Mouse (Mus musculus) liver, embryonic 14.5 days (tissue): ENCODE results near the gene Sarnp. TPM values are rescaled to one million over a fixed set of nuclear protein-coding genes. Genes with fewer than 3 reads are reported as not detected.

Experiments
- ATAC-seq: fragments of 200-750 bp; cut with Nextera tagmentation; 2 replicates; pipeline ENCODE4 v1.8.0; 2017; ENCODE audit warnings: moderate number of reproducible peaks, mild to moderate bottlenecking, moderate library complexity; ENCODE audit not compliant: insufficient read depth
- DNase-seq, 3 experiments: peaks; one replicate each; pipeline ENCODE4 v3.0.0-alpha.2; 2012 to 2013; ENCODE audit warnings: low read depth in 3 of 3, low spot score in 3 of 3
- H3K27ac ChIP-seq: fragments of 300-500 bp; sonication (generic); 2 replicates; pipeline ENCODE4 v1.5.1; 2014; ENCODE audit warnings: moderate library complexity, mild to moderate bottlenecking, control low read depth, inconsistent platforms
- H3K27me3 ChIP-seq: fragments of 300-500 bp; sonication (generic); 2 replicates; pipeline ENCODE4 v1.6.1; 2014; ENCODE audit warnings: mild to moderate bottlenecking, low read length, moderate library complexity; ENCODE audit not compliant: control insufficient read depth, insufficient read depth
- H3K36me3 ChIP-seq: fragments of 300-500 bp; sonication (generic); replicated peaks from 2 replicates; pipeline ENCODE4 v1.6.1; 2014; ENCODE audit warnings: low read depth; ENCODE audit not compliant: control insufficient read depth, insufficient read depth
- H3K4me1 ChIP-seq, 2 experiments: fragments of 200-500 bp in 1 of 2; fragments of 300-500 bp in 1 of 2; sonication (generic) in 1 of 2; replicated peaks; 2 replicates each; pipeline ENCODE4 v1.6.1; 2012 to 2014; ENCODE audit warnings: antibody characterized with exemption in 1 of 2, inconsistent platforms in 1 of 2, low read length in 1 of 2; ENCODE audit not compliant: control insufficient read depth in 2 of 2, insufficient read depth in 2 of 2
- H3K4me2 ChIP-seq: fragments of 300-500 bp; sonication (generic); 2 replicates; pipeline ENCODE4 v1.6.1; 2014; ENCODE audit warnings: low read depth, mild to moderate bottlenecking, control low read depth, moderate library complexity
- H3K4me3 ChIP-seq, 2 experiments: fragments of 200-500 bp in 1 of 2; fragments of 300-500 bp in 1 of 2; sonication (generic) in 1 of 2; 2 replicates each; pipeline ENCODE4 v1.5.1; 2012 to 2014; ENCODE audit warnings: low read depth in 2 of 2, low read length in 2 of 2, mild to moderate bottlenecking in 2 of 2, control low read depth in 1 of 2, inconsistent platforms in 1 of 2, moderate library complexity in 1 of 2; ENCODE audit not compliant: insufficient read depth in 1 of 2
- H3K9ac ChIP-seq: fragments of 300-500 bp; sonication (generic); replicated peaks from 2 replicates; pipeline ENCODE4 v1.6.1; 2014; ENCODE audit warnings: mild to moderate bottlenecking, control low read depth, moderate library complexity
- H3K9me3 ChIP-seq: fragments of 300-500 bp; sonication (generic); 2 replicates; pipeline ENCODE4 v1.6.1; 2016; ENCODE audit warnings: low read length, mixed read lengths; ENCODE audit not compliant: control insufficient read depth
- CTCF ChIP-seq: IDR thresholded peaks from 2 replicates; pipeline ENCODE4 v1.5.1; 2016; ENCODE audit warnings: antibody characterized with exemption, low read depth, control low read depth
- EP300 ChIP-seq: IDR thresholded peaks from 2 replicates; pipeline ENCODE4 v1.6.1; 2016; ENCODE audit warnings: antibody characterized with exemption, low read depth
- WGBS: fragments of 180-500 bp; shearing (Covaris S2); extraction: QIAGEN DNeasy Blood & Tissue Kit; methylation state at CpG from one replicate; pipeline ENCODE4 v1.1.7; 2014; ENCODE audit not compliant: insufficient replicate concordance; 5-methylcytosine and 5-hydroxymethylcytosine counted together
- polyA plus RNA-seq, 2 experiments: library from polyadenylated mRNA; depleted of rRNA in 1 of 2; stranded (reverse) in 1 of 2; unstranded in 1 of 2; fragments of >200 nt; fragmentation: Nextera tagmentation in 1 of 2; extraction: Ambion mirVana in 1 of 2; gene quantifications; 2 replicates each; pipeline versions ENCODE4 v1.2.1 to v1.2.3; 2012 to 2014

Gene Sarnp
- 27.1 and 61.2 TPM in 2 replicates for polyA plus RNA-seq (2012; rRNA removed)
- 122 and 125 TPM in 2 replicates for polyA plus RNA-seq (2014; fragmentation: Nextera tagmentation; extraction: Ambion mirVana)

DNA sequence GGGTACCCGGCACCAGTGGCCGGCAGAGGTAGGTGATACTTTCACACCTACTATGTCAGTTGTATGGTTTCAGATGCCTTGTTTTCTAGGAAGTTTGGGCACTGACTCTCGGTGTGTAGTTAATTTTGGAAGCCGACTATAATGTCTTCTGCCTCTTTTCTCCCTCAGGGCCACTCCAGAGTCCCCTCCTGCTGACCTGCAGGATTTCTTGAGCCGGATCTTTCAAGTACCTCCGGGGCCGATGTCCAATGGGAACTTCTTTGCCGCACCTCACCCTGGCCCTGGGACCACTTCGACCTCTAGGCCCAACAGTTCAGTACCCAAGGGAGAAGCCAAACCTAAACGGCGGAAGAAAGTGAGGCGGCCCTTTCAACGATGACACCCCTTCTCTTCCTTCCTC, at the start of gene Sarnp:
TSS of gene Sarnp (plus strand) at position 301 of the 400 bp plus-strand sequence.
- no peak within 1 kb of the TSS for H3K4me3 ChIP-seq
- H3K9ac ChIP-seq = no peak within 1 kb of the TSS
- 80% methylated on average over 13 of the region's 13 CpGs for WGBS
- ATAC-seq = no peak
- H3K36me3 ChIP-seq = peaks cover 47% of the 10 kb centered on the region
- TF ChIP-seq CTCF (no peak), EP300 (no peak)
- H3K4me1 ChIP-seq = peaks cover 5 to 6% of the 10 kb centered on the region in 2 experiments; a peak in 3 of 4 replicates
- no peak within 1 kb of the TSS for H3K27ac ChIP-seq
- no peak within 1 kb of the TSS for H3K4me2 ChIP-seq
- no peaks in the 10 kb centered on the region for H3K27me3 ChIP-seq
- no peaks in the 10 kb centered on the region for H3K9me3 ChIP-seq
- DNase-seq = no peak

DNA sequence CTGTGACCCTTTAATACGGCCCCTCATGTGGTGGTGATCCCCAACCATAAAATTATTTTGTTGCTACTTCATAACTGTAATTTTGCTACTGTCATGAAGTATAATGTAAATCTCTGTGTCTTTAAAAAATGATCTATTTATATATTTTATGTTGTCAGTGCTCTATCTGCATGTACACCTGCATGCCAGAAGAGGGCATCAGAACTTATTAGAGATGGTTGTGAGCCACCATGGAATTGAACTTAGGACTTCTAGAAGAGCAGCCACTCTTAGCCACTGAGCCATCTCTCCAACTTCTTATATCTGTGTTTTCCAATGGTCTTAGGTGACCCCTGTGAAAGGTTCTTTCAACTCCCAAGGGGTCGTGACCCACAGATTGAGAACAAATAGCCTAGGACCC, 44.2 kb upstream of the Sarnp start:
- H3K4me2 ChIP-seq = no peak overlapping the region
- ATAC-seq (no peak), DNase-seq (no peak)
- H3K9ac ChIP-seq = no peak overlapping the region
- no peaks in the 10 kb centered on the region for H3K27me3 ChIP-seq
- no peak overlapping the region for H3K4me3 ChIP-seq
- no peaks in the 10 kb centered on the region for H3K36me3 ChIP-seq
- H3K27ac ChIP-seq = no peak overlapping the region
- WGBS = 44% methylated on average over 2 of the region's 2 CpGs
- H3K9me3 ChIP-seq = no peaks in the 10 kb centered on the region
- H3K4me1 ChIP-seq = peaks cover 3% of the 10 kb centered on the region in 2 experiments; a peak in 2 of 4 replicates
- TF ChIP-seq EP300 (no peak), CTCF (peak; percentile 42; the same call in 1 of the 2 replicates)

DNA sequence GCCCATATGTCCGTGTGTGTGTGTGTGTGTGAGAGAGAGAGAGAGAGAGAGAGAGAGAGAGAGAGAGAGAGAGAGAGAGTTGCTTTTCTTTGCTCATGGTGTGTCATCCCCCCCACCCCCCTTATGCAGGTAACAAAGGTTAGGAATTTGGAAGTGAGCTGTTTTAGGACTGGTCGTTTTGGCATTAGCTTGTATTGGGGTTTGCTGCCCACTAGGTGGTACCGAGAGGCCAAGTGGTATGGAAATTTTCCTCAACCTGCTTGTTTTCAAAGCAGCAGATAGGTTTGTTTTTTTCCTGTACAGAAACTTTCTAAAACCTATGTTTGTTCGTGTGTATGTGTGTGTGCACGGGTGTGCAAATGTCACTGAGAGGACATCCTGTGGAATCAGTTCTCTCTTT, 43.4 kb upstream of the Sarnp start:
- TF ChIP-seq EP300 (no peak), CTCF (peak; percentile 49)
- peaks cover 3 to 5% of the 10 kb centered on the region in 2 experiments; a peak in 2 of 4 replicates for H3K4me1 ChIP-seq
- no peaks in the 10 kb centered on the region for H3K36me3 ChIP-seq
- H3K4me3 ChIP-seq = no peak overlapping the region
- H3K27me3 ChIP-seq = no peaks in the 10 kb centered on the region
- ATAC-seq (no peak), DNase-seq (no peak)
- no peak overlapping the region for H3K9ac ChIP-seq
- no peak overlapping the region for H3K4me2 ChIP-seq
- 24% methylated on average over 5 of the region's 5 CpGs for WGBS
- H3K9me3 ChIP-seq = no peaks in the 10 kb centered on the region
- H3K27ac ChIP-seq = no peak overlapping the region

DNA sequence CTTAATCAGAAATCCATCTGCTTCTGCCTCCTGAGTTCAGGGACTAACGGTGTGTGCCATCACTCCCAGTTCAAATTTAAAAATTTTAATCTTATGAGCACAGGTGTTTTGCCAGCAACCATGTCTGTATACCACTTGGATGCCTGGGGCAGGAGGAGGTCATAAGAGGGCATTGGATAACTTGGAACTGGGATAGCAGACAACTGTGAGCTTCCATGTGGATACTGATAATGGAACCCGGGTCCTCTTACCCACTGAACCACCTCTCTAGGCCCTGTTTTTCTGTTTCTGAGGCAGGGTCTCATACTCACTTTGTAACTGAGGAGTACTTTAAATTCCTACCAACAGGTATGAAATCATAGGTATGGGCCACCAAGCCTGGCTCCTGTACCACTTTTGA, 38.7 kb upstream of the Sarnp start:
- H3K4me1 ChIP-seq = peaks cover 0 to 9% of the 10 kb centered on the region in 2 experiments; a peak in 2 of 4 replicates
- H3K4me3 ChIP-seq = no peak overlapping the region
- no peaks in the 10 kb centered on the region for H3K27me3 ChIP-seq
- no peak for DNase-seq
- H3K9me3 ChIP-seq = no peaks in the 10 kb centered on the region
- no peak for ATAC-seq
- 61% methylated on average over 2 of the region's 2 CpGs for whole genome bisulfite sequencing
- H3K9ac ChIP-seq = no peak overlapping the region
- TF ChIP-seq EP300 (no peak), CTCF (no peak)
- no peak overlapping the region for H3K4me2 ChIP-seq
- no peaks in the 10 kb centered on the region for H3K36me3 ChIP-seq
- no peak overlapping the region for H3K27ac ChIP-seq

DNA sequence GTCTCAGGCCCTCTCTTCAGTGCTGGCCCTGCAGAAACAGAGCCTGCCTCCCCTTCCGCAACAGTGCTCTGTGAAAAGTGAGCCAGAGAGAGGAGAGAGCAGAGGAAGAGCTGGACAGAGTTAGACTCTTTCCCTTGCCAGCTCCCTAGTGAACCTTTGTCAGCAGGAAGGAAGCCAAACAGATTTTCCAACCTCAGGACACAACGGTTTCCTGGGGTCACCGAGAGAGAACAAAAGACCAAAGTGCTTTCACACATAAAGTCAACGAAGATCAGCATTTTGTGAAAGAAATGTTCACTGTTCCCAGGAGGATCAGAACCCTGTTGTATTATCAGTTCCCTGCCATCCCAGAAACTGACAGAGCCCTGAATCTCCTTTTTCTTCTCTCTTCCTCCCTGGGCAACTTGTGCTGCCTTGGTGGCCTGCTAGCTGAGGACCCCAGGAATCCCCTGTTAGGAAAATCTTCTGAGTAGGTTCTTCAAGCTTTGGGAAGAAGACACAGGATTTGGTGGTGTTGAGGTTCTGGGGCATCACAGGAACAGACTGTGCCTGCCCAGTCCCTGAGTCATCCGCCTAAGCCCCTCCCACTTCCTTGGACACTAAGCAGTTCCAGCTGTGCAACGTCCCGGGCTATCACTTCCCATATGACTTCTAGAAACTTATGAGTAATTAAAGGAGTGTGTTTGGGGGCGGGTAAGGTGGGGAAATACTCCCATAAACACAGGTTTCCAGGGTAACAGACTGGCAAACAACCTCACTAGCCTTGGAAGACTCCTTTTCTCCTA, 37.9 kb upstream of the Sarnp start:
- Histone ChIP-seq H3K36me3 (no peaks in the 10 kb centered on the region), H3K9me3 (no peaks in the 10 kb centered on the region), H3K9ac (no peak overlapping the region), H3K4me3 (no peak overlapping the region), H3K4me2 (no peak overlapping the region), H3K4me1 (peaks cover 0 to 9% of the 10 kb centered on the region in 2 experiments; a peak in 2 of 4 replicates), H3K27me3 (no peaks in the 10 kb centered on the region), H3K27ac (no peak overlapping the region)
- TF ChIP-seq CTCF = no peak
- TF ChIP-seq EP300 = no peak
- WGBS = 15% methylated on average over 8 of the region's 8 CpGs
- DNase-seq = peak in 2 of 3 experiments; percentile 22 to 58
- peak; percentile 70 for ATAC-seq
